Mouse (Mus musculus) megakaryocyte, adult 5-6 weeks (primary cell): ENCODE measurements around the gene Zc3h7b. TPM values are rescaled to one million over a fixed set of nuclear protein-coding genes. Genes with fewer than 3 reads are reported as not detected.

Experiments
- ATAC-seq: 2 replicates; pipeline ENCODE4 v1.8.0; 2016; ENCODE audit warnings: mild to moderate bottlenecking, inconsistent platforms; ENCODE audit not compliant: poor library complexity, severe bottlenecking
- total RNA-seq, 2 experiments: library from RNA; stranded (forward) in 1 of 2; stranded (reverse) in 1 of 2; fragments of 153-499, 151-499 nt in 1 of 2; fragments of 221-1000, 200-1000 nt in 1 of 2; gene quantifications; 2 replicates each; pipeline versions ENCODE4 v1.2.3 to v1.2.4; 2015 to 2017

Gene Zc3h7b
- total RNA-seq, 2 experiments from 2014 or later: 5.5 to 5.8 TPM

DNA sequence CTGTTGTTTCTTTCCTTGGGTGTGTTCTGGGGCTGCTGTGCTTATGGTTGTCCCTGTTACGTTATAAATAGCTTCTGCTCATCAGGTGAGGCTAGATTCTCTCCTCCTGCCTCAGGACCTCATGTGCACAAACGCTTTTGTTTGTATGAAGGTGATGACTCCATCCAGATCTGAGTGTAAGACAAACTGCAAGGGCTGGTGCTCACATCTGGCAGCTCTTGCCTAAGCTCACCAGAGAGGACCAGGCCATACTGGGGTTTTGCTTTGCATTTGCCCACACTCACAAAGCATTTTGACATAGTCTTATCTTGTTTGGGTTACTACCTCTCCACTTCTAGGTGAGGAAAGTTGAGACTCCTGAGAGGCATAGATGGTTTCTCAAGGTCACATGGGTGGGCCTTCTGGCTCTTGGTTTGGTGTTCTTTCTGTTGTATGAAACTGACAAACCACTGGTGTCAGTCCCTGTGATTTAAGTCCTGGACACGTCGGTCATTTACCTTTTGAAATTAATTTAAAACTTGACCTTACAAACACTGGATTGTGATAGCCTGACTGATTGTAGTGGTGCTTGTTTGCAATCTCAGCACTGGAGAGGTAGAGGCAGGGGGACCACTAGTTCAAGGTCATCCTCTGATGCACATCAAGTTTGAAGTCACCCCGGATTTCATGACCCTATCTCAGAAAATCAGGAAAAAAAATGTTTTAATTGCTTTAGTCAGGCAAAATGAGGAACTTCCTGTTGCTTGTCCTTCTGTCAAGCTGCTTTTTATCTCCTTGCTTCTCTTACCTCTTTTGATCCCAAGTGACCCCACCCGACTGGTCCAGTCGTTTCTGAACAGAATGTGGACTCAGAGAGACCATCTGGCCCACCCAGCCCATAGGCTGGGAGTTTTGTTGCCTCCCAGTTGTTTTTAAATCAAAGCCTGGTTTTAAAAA is 68.1 kb downstream of the Zc3h7b start:
- no peak for ATAC-seq

DNA sequence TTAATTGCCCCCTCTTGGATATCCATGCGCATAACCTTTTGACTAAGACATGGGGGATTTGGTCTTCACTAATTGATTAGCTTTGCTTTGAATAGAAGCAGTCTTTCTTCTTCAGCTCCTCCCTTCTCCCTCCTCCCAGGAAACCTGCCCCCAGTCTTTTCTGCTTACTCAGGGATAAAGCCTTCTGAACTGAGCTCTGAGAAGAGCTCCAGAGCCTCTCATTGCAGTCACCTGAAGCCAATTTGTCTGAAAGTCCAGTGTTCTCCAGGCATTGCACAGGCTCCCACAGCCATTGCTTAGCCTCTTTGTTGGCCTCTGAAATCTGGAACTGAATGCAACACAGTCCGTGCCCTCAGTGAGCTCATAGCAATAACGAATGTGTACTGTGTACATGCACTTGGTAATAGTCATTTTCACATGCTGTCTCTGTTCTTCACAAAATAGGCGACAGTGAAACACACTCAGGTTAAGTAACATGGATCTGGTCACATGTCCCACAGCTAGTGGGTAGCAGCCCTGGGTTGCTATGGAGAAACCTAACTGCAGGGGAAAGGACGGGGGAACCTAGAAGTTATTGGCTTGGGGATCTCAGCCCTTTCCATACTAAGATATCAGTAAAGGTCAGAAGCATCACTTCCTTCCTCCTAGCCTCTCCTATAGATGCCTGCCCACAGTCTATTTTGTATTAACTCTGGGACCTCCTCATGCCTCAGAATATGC is 69.3 kb downstream of the Zc3h7b start:
- no peak for ATAC-seq

DNA sequence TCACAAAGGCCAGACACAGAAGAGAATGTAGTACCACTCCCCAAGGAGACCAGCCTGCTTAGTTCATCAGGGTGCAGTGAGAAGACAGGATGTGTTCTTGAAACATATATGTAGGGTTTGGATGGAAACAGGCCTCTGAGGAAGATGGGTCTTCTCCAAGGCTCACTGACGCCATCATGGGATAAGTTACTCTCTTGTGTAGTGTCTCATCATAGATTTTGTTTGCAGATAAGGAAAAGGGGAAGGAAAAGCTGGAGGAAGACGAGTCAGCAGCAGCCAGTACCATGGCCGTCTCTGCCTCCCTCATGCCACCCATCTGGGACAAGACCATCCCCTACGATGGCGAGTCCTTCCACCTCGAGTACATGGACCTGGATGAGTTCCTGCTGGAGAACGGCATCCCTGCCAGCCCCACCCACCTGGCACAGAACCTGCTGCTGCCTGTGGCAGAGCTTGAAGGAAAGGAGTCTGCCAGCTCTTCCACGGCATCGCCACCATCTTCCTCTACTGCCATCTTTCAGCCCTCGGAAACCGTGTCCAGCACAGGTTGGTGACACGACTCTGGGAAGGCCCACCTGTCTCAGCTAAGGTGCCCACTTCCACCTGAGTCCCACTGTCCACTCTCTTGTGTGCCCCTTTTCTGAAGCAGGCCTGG is 70.0 kb downstream of the Zc3h7b start:
- ATAC-seq: no peak

DNA sequence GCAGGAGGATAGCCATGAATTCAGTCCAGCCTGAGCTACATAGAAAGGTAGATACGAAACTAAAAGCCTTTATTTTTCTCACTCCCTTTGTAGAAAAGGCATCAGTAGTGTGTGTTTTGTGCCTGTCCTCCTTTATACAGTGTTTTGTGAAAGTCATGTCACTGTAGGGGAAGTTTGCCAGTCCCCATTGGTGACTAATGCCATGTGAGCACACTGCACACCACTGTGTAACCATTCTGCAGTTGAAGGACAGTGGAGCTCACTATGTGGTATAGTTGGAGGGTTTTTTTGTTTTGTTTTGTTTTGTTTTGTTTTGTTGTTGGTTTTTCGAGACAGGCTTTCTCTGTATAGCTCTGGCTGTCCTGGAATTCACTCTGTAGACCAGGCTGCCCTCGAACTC is 73.5 kb downstream of the Zc3h7b start:
- no peak for ATAC-seq

DNA sequence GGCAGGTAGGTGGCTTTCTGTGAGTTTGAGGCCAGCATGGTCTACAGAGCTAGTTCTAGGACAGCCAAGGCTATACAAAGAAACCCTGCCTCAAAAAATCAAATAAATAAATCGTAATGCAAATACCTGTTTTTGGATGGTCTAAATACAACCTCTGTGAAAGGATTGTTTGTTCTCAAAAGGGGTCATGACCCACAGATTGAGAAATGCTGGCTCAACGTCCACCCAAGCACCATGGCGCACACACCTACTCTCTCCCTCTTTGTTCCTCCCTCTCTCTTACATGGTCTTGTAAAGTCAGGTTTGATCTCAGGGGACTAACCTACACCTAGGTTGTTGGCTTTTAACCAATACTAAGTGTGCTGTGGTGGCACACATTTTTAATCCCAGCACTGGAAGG is 77.8 kb downstream of the Zc3h7b start:
- no peak for ATAC-seq

DNA sequence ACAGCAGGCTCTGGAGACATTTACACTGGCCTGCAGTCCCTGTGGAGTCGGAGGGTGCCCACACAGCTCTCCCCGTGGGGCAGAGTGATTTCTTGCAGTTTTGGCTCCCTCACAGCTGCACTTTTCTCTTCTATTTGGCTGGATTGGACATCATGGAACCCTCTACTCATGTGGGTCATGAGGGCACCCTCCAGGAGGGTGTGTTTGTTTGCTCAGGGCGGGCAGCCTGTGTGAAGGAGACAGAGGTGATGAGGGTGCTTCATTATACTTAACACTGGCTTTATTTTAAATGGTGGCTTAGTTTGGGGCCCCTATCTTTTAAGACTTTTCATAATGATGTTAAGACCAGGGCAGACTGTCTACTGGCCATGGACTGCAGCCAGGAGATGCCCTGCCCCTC is 80.0 kb downstream of the Zc3h7b start:
- ATAC-seq: no peak

DNA sequence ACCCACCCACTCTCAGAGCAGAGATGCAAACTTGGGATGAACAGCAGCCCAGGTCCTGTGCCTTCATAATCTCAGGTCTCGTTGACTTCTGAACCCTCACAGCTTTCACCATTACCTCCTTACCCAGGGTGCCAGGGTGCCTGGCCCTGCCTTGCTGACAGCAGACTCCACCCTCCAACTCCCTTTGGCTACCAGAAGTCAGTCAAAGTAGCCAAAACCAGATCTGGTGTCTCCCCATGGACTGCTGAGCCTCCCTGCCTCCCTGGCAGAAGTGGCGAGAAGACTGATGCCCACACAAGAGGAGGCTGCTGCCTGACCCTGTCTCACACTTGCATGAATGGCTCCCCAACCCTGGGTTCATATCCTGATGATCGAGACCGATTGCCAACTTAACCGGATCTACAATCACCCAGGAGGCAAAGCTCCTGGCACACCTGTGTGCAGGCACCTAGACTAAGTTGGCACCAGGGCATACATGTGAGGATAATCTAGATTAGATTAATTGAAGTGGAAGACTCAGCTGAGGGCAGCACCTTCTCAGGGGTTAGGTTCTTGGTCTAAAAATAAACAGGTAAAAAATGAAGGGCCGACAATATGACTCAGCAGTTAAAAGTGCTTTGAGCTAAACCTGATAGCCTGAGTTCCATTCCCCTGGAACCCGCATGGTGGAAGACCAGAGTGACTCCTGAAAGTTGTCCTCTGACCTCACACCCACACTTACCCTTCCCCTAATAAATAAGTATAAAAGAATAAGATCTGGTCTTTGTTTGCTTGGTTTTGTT is 83.8 kb downstream of the Zc3h7b start:
- no peak for ATAC-seq

DNA sequence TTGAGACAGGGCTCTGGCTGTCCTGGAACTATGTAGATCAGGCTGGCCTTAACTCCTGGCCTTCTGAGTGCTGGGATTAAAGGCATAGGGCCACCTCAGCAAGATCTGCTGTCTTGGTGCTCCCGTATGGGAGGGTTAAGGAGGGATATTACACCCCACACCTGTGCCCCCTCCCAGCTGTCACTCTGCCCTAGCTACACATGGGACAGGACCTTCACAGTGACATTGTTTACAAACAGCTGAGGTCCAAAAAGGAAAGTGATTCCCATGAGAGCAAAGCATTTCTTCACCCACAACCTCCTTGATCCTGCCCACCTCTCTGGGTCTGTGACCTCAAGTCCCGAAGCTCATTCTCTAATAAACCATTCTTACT is 84.3 kb downstream of the Zc3h7b start:
- ATAC-seq: no peak

DNA sequence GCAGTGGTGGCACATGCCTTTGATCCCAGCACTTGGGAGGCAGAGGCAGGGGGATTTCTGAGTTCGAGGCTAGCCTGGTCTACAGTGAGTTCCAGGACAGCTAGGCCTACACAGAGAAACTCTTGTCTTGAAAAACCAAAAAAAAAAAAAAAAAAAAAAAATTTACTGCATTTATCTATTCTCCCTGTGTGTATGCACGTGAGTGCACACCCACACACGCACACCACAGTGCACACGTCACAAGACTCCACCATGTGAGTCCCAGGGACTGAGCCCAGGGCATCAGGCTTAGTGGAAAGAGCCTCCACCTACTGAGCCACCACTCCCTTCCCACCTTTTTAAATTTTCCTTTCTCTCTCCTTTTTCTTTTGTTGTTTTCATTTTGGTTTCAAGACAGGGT is 85.7 kb downstream of the Zc3h7b start:
- ATAC-seq: no peak

DNA sequence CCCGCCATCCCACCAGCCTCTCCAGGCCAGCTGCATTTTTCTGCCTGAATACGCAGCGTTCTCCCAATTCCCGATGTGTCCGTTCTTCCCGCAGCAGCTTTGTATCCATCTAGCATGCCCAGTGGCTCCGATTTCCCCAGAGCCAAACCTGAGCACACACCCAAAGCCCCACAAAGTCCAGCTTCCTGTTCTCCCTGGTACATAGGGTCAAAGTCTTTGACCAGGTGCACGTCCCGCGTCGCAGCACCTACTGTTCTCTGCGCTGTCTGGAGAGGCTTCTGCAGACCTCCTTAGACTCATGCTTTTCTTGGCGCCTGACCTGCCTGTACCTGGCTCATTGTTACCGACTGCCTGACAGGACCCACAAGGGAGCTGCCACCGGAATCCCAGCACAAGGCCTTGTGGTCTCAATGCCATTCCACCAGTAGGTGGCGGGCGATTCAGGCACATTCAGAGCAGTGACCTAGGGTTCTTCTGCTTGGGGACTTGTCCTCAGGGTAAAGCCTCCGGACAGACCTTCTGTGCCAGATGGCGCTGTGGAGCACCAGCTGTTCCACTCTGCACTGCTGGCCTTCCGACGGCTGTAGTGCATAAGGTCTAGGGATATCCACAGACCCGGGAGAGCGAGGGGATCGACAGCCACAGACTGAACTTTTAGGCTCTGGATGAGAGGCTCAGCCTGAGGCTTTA is 86.4 kb downstream of the Zc3h7b start:
- ATAC-seq: peak; percentile 98

DNA sequence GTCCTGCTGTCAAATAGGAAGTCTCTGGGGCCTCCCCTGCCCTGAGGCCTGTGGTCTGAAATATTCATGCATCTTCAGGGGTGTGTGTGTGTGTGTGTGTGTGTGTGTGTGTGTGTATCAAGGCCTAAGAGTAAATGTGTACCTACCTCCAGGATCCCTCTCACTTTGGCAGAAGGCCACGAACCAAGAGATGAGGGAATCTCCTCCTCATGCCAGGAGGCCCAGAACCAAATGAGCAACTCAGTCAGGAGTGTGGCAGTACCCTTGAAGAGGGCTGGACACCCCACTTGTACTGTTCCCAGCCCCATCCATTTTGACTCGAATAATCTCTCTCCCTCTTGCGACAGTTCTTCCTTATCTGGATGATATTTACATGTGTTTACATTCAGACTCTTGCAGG is 87.4 kb downstream of the Zc3h7b start:
- ATAC-seq: no peak

DNA sequence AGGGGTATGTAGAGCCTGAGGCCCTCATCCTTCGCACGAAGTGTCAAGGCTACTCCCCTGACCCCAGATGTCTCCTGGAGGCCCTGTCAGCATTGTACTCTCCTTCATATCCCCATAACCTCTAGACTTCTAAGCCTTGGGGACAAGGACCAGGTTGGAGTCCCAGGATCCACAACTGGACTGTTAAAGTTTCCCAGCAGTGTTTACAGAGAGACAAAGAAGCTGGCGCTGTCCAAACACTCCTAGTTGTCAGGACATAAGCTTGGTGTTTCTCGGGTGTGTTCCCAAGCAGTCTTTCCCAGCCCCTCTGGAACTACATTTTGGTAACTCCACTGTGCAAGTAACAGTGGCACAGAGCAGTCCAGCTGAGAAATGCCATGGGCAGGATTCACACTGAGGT is 88.6 kb downstream of the Zc3h7b start:
- no peak for ATAC-seq

DNA sequence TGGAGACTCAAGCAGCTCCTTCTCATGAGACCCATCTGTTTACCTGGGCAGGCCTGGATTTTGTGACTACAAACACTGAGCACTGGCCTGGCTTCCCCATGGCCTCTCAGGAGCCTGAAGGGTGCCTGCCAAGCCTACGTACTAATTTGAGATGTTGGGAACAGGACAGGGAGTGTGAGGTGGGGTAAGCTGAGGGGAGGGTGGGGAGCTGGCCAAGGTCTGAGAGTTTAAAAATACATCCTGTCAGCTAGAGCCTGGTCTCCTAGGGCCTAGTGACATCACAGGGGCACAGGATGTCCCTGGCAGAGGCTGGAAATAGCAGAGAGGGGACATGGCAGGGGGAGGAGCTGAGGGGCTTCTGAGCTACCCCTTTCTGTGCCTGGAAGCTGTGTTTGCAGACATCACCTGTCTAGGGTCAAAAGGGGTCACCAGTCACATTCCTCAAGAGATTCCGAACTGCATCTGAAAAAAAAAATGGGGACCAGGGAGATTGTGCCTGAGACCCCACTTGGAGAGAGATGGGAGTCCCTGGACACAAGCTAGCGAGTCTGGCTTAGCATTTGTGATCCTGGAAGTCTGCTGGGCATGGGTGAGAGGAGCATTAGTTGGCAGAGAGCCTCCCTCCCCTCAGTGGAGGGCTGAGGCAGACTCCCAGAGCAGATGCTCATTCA is 89.4 kb downstream of the Zc3h7b start:
- no peak for ATAC-seq

DNA sequence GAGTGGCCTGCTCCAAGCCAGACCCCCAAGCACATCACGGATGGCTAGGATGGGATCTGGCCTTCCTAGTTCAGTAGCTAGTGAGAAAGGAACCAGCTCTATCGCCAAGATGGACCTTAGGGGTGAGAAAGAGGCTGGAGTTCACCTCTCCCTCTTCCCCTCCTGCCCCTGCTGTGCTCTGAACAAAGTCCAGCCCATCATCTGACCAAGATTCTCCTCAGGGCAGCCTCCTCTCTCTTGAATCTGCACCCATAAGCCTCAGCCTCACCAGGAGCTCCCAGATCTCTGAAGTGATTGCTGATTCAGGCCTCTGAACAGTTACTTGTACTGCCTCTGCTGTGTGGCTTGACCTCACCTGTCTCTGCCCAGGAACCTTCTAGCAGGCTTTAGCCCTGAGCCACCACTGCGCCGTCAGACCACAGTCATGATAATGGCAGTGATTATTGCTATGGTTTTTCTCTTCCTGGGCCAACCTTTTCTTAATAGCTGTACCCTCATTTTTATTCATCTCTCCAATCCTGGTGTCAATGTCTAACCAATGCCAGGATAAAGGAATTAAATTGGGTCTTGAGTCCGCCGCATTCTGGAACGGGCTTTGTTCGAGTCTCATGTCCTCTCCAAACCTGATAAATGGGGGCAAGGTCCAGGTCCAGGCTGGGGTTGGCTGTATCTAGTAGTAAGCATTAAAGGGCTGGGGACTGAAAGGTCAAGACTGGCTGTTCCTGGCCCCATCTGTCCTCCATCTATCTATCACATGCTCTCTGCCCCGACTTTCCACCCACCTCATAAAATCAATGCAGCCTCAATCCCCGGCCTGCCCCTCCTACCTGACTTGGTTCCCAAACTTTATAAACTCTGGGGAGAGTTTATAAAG is 90.4 kb downstream of the Zc3h7b start:
- ATAC-seq: no peak

DNA sequence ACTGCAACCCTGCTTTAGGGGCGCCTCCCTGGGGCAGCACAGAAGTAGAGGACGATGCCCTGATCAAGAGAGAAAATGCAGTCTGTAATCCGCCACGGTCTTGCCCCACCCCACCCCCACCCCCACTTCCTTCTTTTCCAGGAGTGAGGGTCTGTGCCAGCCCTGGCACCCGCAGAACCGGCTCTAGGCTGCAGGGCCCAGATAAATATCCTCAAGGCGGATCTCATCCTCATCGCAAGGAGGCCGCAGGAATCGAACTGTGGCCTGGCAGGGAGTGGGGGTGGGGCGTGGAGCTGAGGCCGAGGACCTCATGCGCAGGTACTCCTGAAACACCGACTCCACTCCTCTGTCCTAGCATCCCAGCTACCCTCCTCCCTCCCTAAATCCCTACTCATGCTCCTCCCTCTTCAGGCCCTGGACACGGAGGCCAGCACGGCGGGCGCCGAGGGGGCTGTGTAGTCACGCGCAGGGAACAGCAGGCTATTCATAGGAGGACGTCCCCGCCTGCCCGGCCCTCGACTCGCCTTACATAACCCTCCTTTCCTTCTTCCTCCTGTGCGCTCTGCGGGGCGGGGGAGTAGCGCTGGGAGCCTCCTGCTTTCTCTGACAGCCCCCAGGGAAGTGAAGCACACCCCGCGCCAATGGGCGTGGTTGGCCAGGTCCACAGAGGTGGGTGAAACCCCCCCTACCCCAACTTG is 91.4 kb downstream of the Zc3h7b start:
- peak; percentile 88 for ATAC-seq

DNA sequence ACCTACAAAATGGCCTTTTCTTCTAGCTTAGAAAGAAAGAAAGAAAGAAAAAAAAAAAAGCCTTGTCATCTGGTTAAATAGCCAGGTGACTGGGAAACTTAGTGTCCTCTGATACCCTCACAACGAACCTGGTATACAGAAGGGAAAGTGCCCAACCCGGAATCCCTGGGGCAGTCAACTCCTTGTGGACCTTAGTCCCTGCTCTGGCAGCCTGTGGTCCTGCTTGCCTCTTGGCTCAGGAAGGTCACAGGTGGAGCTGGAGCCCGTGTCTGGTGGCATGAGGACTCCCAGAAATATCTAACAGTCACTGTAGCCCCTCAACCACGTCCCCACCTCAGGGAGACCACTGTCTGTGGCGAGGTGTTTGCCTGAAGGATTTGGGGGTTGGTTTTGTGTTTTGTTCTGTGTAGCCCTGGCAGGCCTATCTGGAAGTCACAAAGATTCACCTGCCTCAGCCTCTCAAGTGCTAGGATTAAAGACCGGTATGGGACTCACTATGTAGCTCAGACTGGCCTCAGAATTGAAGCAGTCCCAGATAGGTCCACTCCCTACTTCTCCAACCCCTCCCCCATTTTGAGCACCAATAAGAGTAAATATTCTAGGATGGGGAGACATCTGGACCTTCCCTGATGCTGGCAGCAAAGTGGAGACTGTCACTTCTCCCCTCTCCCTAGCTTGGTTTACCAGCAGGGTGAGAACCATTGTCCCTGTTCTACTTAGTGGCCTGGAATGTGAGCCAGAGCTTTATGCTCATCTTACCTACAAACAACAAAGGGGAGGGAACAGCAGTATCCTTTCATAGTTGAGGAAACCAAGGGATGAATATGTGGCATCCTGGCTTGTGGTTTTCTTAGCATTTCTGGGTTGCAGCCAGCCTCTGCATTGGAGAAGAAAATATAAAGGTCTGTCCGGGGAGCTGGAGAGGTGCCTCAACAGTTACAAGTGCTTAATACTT is 92.4 kb downstream of the Zc3h7b start:
- no peak for ATAC-seq
